Mouse (Mus musculus): ENCODE results near the gene Stk38. TPM values are rescaled to one million over a fixed set of nuclear protein-coding genes. Genes with fewer than 3 reads are reported as not detected.

Stk38 gene
- polyA plus RNA-seq, 1 experiment: 62.0 TPM

DNA sequence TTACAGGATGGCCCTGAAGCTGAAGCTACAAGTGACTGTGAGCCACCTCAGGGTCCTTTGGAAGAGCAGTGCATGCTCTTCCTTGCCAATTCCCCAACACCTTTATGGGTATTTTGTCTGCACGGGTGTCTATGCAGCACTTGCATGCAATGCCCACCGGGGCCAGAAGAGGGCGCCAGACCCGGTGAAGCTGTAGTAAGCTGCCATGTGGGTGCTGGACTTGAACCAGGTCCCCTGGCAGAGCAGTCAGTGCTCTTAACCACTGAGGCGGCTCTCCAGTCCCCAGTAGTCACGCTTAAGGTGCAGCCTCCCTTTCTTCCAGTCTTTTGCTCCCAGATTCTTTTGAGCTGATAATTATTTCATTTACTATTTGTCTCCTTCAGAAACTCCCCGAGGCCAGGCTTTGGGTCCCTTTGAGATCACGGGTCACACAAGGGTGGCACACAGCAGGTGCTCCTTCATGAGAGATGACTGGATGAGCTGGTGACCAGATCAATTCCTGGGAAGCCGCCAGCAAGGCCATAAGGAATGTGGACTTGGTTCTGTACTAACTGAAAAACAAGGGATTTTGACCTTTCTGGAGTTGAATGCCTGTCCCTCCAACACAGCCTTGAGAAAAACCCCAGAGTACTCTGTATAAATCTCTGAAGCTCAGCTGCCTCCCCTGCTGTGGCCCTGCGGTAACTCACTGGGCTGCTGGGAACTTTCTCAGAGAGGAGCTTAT is 71.0 kb downstream of the Stk38 start:
- 0 out of 2 replicates have a peak, but pooled peaks have one; percentile 9 for TF ChIP-seq CTCF (IDR thresholded peaks at IDR 0.05; ENCODE audit: extremely low read depth, insufficient read depth, low read length)
- no peak for TF ChIP-seq POLR2A (IDR thresholded peaks at IDR 0.05; ENCODE audit: extremely low read depth, insufficient read depth, low read length)
- Histone ChIP-seq H3K27ac (ENCODE audit: insufficient read depth, low read length) (no peak overlapping the region), H3K4me1 (ENCODE audit: control insufficient read depth, insufficient read depth, low read length) (no peaks in the 10 kb centered on the region), H3K4me3 (ENCODE audit: insufficient read depth, low read length) (no peak overlapping the region)

GRCm38 (mm10) chr17:28936133-28936532 is 71.7 kb downstream of the Stk38 start:
- Histone ChIP-seq H3K4me1 (ENCODE audit: control insufficient read depth, insufficient read depth, low read length) (no peaks in the 10 kb centered on the region), H3K4me3 (ENCODE audit: insufficient read depth, low read length) (no peak overlapping the region), H3K27ac (ENCODE audit: insufficient read depth, low read length) (no peak overlapping the region)
- TF ChIP-seq CTCF (IDR thresholded peaks at IDR 0.05; ENCODE audit: extremely low read depth, insufficient read depth, low read length) (no peak), POLR2A (IDR thresholded peaks at IDR 0.05; ENCODE audit: extremely low read depth, insufficient read depth, low read length) (no peak)

DNA sequence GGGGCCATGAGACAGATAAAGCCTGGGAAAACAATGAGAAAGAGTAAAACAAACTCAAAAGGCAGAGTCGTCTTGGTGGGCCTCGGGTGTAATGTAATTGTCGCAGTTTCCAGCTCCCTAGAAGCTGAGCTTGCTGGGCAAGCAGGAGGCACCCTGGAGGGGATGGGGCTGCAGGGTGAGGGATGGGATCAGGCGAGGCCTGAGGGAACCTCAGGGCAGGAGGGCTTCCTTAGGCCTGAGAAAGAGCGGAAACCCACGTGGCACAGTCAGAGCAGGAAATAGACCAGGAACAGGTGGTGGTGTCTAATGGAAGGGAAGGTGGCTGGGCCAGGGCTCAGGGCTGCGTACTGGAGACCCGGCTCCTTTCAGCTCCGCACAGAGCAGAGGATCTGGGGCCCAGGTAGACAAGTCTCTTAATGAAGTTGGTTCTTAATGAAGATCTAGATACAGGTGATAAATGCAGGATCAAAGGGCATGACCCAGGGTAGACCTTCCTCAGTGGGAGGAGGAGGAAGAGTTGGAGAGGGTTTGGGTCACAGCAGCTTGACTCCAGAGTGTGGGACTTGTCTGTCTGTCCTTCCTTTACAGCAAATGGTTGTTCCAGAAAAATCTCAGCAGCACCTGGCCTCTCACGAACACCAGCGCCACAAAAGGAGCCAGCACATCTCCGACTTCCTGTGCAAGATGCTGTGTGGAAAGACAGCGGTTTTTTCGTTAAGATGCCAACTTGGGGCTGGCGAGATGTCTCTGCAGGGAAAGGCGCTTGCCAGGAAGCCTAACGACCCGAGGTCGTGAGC is 73.5 kb downstream of the Stk38 start:
- TF ChIP-seq CTCF (IDR thresholded peaks at IDR 0.05; ENCODE audit: extremely low read depth, insufficient read depth, low read length) (no peak), POLR2A (IDR thresholded peaks at IDR 0.05; ENCODE audit: extremely low read depth, insufficient read depth, low read length) (no peak)
- peaks cover 1% of the 10 kb centered on the region; the same call in 1 of the 2 replicates for H3K4me1 ChIP-seq (ENCODE audit: control insufficient read depth, insufficient read depth, low read length)
- H3K27ac ChIP-seq (ENCODE audit: insufficient read depth, low read length): no peak overlapping the region

DNA sequence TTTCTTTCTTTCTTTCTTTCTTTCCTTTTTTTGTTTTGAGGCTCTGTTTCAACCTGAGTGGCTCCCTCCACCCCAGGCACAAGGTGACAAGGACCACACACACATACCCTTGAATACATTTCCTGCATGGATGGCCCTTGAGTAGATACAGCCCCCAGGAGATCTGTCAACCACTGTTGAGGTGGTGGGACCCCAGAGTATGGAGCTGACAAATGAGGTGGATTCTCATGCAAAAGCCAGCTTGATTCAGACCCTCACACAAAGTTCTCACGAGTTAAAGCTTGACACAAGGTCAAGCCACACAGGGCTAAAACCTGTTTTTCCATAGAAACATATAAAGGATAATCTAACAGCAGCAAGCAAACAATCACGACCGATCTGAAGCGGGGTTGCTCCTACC is 75.5 kb downstream of the Stk38 start:
- no peak overlapping the region for H3K4me3 ChIP-seq (ENCODE audit: insufficient read depth, low read length)

More for the DNA sequence above, 73.5 kb downstream of the Stk38 start:
- no peak overlapping the region for H3K4me3 ChIP-seq (ENCODE audit: insufficient read depth, low read length)

DNA sequence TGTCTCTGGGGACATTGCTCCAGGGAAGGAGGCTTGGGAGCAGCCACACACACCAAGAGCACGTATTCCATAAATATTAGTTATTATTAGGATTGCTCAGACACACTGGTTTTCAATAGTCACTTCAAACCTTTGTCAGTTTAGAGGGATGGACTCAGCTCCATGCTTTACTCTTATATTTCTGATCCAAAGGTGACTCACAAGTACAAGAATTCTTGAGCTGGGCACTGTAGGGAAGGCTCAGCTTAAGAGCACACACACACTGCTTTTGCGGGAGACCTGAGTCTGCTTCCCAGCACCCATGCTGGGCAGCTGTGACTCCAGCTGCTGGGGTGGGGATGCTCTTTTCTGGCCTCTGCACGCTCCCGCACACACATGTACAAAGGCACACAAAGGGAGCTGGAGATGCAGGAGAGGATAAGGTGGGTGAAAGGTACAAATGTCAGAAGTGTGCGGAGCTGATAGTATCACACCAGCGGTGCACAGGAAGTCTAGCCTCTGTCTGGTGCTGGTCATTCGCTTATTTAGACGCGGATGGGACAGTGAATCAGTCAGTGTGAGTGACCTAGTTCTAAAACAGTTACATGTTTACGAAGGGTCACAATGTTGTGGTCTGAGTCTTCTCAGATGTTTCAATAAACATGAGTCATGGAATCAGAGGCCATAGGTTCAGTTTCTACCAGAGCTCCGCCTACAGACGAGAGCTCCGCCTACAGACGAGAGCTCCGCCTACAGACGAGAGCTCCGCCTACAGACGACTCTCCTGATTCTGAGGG is 76.2 kb downstream of the Stk38 start:
- no peak for TF ChIP-seq CTCF (IDR thresholded peaks at IDR 0.05; ENCODE audit: extremely low read depth, insufficient read depth, low read length)
- no peak for TF ChIP-seq POLR2A (IDR thresholded peaks at IDR 0.05; ENCODE audit: extremely low read depth, insufficient read depth, low read length)
- no peak overlapping the region for H3K27ac ChIP-seq (ENCODE audit: insufficient read depth, low read length)
- peaks cover 1% of the 10 kb centered on the region; the same call in 1 of the 2 replicates for H3K4me1 ChIP-seq (ENCODE audit: control insufficient read depth, insufficient read depth, low read length)
- no peak overlapping the region for H3K4me3 ChIP-seq (ENCODE audit: insufficient read depth, low read length)

More for the DNA sequence above, 75.5 kb downstream of the Stk38 start:
- Histone ChIP-seq H3K27ac (ENCODE audit: insufficient read depth, low read length) (no peak overlapping the region), H3K4me1 (ENCODE audit: control insufficient read depth, insufficient read depth, low read length) (peaks cover 1% of the 10 kb centered on the region; the same call in 1 of the 2 replicates)
- no peak for TF ChIP-seq CTCF (IDR thresholded peaks at IDR 0.05; ENCODE audit: extremely low read depth, insufficient read depth, low read length)
- TF ChIP-seq POLR2A (IDR thresholded peaks at IDR 0.05; ENCODE audit: extremely low read depth, insufficient read depth, low read length): no peak

DNA sequence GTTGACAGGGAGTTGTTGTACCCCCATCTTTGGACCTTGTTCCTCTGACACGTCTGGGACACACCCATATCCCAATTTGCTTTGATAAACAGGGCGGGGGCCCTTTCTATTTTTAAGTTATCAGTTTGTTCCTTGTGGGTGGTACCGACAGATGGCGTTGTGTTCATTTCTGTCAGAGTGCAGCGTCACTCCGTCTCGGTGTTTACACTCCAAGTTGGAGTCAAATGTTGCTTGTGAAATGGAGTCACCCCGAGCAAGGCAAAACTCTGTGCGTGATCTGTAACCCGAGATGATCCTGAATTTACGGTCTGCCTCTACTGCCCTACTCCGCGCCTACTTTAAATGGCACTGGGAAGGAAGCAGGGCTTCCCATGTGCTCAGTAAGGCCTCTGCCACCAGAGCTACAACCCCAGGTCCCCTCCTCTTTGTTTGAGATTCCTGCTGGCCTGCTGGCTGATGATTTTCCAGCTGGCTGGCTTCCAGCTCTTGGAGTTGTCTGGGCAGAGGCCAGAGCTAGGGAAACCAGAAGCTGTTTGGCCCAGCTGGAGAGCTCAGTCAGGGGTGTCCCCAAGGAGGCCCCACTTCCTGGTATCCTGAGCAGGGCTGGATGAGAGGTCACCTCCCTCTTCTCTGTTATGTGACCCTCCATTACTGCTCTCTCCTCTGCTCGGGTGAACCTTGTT is 77.3 kb downstream of the Stk38 start:
- no peak overlapping the region for H3K27ac ChIP-seq (ENCODE audit: insufficient read depth, low read length)
- TF ChIP-seq POLR2A (IDR thresholded peaks at IDR 0.05; ENCODE audit: extremely low read depth, insufficient read depth, low read length) (no peak), CTCF (IDR thresholded peaks at IDR 0.05; ENCODE audit: extremely low read depth, insufficient read depth, low read length) (no peak)

GRCm38 (mm10) chr17:28929369-28929768 is 78.4 kb downstream of the Stk38 start:
- Histone ChIP-seq H3K27ac (ENCODE audit: insufficient read depth, low read length) (no peak overlapping the region), H3K4me3 (ENCODE audit: insufficient read depth, low read length) (no peak overlapping the region), H3K4me1 (ENCODE audit: control insufficient read depth, insufficient read depth, low read length) (peaks cover 1% of the 10 kb centered on the region; the same call in 1 of the 2 replicates)
- TF ChIP-seq POLR2A (IDR thresholded peaks at IDR 0.05; ENCODE audit: extremely low read depth, insufficient read depth, low read length): no peak
- no peak for TF ChIP-seq CTCF (IDR thresholded peaks at IDR 0.05; ENCODE audit: extremely low read depth, insufficient read depth, low read length)

More for the DNA sequence above, 77.3 kb downstream of the Stk38 start:
- H3K4me3 ChIP-seq (ENCODE audit: insufficient read depth, low read length): no peak overlapping the region
- H3K4me1 ChIP-seq (ENCODE audit: control insufficient read depth, insufficient read depth, low read length): peaks cover 1% of the 10 kb centered on the region; the same call in 1 of the 2 replicates

- Histone ChIP-seq H3K4me1 (ENCODE audit: control insufficient read depth, insufficient read depth, low read length) (peaks cover 1% of the 10 kb centered on the region; the same call in 1 of the 2 replicates), H3K27ac (ENCODE audit: insufficient read depth, low read length) (no peak overlapping the region), H3K4me3 (ENCODE audit: insufficient read depth, low read length) (no peak overlapping the region)
- TF ChIP-seq POLR2A (IDR thresholded peaks at IDR 0.05; ENCODE audit: extremely low read depth, insufficient read depth, low read length) (no peak), CTCF (IDR thresholded peaks at IDR 0.05; ENCODE audit: extremely low read depth, insufficient read depth, low read length) (no peak)
Measured at GRCm38 (mm10) chr17:28928004-28928403, 79.8 kb downstream of the Stk38 start.
